Mouse (Mus musculus) limb, embryonic 11.5 days (tissue): ENCODE data around the gene Dab2ip. TPM values are rescaled to one million over a fixed set of nuclear protein-coding genes. Genes with fewer than 3 reads are reported as not detected.

Experiments used
- polyA plus RNA-seq: library from polyadenylated mRNA; unstranded; fragments of >200 nt; fragmentation: Nextera tagmentation; extraction: Ambion mirVana; gene quantifications from 2 replicates; pipeline ENCODE4 v1.2.1, GENCODE M21; 2014

Dab2ip gene
- polyA plus RNA-seq, 1 experiment from 2014 or later = 53.9 TPM

Other genes with a start within 250 kb of the Dab2ip start
- gene Stom, start 221.3 kb upstream of the Dab2ip start, polyA plus RNA-seq = 10.9 and 12.0 TPM in 2 replicates
- not detected in 2 replicates for gene 4930568D16Rik, start 190.5 kb upstream of the Dab2ip start, polyA plus RNA-seq
- not detected in 2 replicates for gene 4930402F06Rik, start 161.1 kb upstream of the Dab2ip start, polyA plus RNA-seq
- gene Ggta1, start 95.0 kb upstream of the Dab2ip start, polyA plus RNA-seq = 5.3 and 6.0 TPM in 2 replicates